Mouse (Mus musculus) cerebellum, postnatal 14 days (tissue): Measurements from ENCODE around the gene Rarres1.

Experiments
- DNase-seq, 2 experiments: peaks; one replicate each; pipeline ENCODE4 v3.0.0; 2021; ENCODE audit warnings: mixed read lengths in 2 of 2

Gene Rarres1

GRCm38 (mm10) chr3:67515274-67515801 is at the start of gene Rarres1:
TSS of gene Rarres1 (minus strand) at chr3:67515523.
- peak; percentile 26 to 30 for DNase-seq

- DNase-seq = peak; percentile 57 to 59
Measured at GRCm38 (mm10) chr3:67564731-67565357, 49.5 kb upstream of the Rarres1 start.

DNA sequence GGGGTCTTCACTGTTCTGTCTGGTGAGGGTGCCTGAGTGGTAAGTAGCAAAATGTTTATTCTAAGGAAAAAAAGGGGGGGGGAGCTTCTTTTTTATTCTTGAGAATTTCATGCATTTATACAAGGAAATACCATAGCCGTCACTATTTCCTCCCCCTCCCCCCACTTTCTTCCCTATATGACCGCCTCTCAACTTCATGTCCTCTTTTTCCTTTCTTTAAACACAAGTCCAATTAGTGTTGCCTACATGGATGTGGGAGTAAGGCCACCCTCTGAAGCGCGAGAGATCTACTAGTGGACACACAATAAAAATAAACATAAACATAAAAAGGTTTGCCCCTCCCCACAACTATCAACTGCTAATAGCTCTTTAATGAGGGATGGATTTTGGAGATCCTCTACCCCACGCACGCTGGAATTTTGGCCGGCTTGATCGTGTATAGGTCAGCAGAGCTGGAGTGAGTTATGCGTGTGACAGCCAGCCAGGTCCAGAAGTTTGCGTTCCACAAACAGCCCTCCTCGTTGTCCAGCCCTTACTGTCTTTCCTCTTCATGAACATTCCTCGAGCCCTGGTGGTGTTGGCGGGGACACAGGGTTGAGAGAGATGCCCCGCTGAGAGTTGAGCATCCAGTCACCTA is 42.5 kb upstream of the Rarres1 start:
- no peak for DNase-seq

GRCm38 (mm10) chr3:67557200-67557651 is 41.9 kb upstream of the Rarres1 start:
- DNase-seq = no peak

DNA sequence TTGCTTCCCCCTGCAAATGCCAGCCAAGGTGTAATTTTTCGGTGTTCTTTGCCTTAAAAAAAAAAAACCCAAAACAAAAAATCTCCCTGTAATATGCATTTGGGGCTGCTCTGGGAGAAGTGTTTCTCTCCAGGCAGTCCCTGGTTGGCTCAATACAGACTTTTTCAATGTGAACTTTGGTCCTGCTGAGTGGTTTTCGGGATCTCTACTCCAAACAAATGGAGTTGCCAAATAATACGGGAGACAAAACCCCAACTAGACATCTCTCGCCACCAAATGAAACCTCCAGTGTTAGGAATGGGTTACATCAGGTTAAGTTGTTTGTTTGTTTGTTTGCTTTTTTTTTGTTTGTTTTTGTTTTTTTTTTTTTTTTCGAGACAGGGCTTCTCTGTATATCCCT is 39.9 kb upstream of the Rarres1 start:
- DNase-seq = no peak

GRCm38 (mm10) chr3:67553927-67554448 is 38.7 kb upstream of the Rarres1 start:
- DNase-seq = no peak

DNA sequence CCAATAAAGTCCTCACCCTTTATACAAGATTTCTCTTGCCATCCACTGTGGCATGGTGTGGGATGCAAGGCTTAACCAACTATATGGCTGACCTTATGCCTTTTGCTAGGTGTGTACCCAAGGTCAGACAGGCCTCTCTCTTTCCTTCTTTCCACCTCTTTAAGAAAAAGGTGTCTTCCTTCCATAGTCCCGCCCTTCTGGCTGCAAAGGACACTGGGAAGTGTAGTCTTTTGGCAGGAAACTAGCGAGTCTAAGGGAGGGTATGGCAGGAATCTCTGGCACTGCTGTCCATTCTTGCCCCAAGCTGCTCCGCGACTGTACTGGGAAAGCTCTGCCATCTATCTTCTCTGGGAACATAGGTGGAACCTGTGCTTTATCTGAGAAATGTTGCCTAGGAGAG is 38.0 kb upstream of the Rarres1 start:
- peak; percentile 42 to 56 for DNase-seq

DNA sequence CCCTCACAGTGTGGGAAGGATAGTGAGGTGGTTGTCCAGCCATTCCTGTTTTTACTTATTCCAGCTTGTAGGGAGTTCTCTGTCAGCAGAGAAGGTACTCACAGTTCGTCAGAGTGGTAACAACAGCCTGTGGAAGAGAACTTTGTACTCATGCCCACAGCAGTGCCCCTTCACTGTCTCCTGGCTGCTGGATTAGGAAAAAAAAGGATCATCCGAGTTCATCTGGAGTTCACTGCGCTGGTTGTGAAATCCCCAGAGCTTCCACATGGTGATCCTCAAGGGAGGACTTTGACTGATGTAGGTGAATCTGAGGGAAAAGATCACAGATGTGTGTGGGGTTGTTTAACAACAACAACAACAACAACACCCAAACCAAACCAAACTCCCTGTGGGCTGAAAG is 35.9 kb upstream of the Rarres1 start:
- no peak for DNase-seq

GRCm38 (mm10) chr3:67543630-67544029 is 28.3 kb upstream of the Rarres1 start:
- DNase-seq = no peak

DNA sequence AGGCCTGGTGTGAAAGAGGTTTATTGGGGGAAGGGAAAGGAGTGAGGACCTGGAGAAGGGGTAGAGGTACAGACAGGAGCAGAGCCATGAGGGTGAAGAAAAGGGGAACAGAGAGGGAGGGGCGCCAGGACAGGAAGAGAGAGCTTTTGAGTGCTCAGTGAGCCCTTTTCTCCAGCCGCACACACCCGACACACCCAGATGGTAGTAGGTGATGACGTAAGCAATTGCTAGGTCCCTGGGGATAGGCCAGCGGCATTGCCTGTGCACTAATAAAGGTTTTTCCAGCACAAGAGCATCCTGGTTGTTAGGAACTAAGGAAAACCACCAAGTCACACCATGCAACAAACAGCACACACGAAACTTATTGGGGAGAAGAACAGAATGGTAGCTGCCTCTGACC is 9.4 kb upstream of the Rarres1 start:
- no peak for DNase-seq

DNA sequence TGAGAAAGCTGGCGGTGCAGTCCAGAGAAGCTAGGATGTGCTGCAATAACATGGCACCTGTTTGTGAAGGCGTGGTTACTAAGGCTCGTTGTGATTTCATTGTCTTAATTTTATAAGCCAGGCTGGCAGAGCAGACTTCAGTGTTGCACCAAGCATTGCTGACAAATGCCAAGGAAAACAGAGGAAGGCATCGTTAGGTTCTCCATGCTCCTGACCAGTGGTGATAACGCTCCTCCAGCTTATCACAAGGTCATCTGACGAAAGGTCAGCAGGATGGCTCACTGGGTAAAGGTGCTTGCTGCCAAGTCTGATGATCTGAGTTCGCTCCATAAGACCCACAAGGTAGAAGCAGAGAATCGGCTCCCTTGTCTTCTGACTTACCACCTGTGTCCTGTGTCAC is 7.4 kb upstream of the Rarres1 start:
- no peak for DNase-seq

DNA sequence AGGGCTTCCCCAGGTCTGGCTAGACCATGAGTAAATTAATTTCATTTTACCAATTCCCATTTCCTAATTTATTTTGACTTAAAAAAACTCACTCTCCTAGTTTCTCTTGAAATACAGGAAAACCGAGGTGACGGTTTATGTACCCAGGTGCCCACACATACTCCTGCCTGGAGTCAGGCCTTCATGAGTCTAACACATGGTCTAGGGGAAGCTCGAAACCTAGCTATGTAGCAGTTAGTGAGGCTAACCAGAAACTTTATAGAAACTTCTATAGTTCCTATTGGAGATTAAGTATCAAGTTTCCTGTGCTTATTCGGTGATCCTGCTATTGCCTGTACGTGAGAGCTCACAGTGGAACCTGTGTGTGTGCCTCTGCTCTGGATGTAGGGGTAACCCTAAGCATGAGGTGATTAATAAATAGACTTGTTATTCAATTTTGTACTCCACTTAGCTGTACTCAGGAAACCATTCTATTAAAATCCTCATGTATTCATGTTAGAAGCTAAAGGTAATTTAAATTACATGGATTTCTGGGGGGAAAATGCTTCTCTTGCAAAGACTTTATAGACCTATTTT is 5.3 kb upstream of the Rarres1 start:
- DNase-seq = no peak

DNA sequence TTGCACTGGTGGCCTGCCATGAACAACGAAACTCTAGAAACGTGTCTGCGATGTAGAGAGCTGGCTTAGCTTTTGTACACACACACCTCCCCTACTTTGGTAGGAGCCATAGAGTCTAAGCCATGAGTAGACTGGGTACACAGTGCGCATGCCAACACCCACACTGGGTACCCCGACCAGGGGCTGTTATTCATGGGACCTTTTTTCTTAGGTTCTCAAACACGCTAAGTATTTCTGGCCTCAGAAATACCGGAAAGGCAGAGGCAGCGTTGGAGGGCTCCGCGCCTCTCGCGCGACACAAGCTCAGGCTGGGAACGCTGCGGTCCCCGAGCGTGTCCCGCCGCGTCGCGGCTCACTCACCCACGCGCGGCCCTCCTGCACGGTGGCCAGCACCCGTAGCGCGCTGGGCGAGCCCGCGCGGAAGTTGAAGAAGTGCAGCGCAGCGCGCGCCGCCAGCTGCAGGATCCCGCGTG is 486 bp downstream of the Rarres1 start:
- no peak for DNase-seq

- peak; percentile 84 to 89 for DNase-seq
Measured at GRCm38 (mm10) chr3:67512807-67513206, 2.5 kb downstream of the Rarres1 start.

DNA sequence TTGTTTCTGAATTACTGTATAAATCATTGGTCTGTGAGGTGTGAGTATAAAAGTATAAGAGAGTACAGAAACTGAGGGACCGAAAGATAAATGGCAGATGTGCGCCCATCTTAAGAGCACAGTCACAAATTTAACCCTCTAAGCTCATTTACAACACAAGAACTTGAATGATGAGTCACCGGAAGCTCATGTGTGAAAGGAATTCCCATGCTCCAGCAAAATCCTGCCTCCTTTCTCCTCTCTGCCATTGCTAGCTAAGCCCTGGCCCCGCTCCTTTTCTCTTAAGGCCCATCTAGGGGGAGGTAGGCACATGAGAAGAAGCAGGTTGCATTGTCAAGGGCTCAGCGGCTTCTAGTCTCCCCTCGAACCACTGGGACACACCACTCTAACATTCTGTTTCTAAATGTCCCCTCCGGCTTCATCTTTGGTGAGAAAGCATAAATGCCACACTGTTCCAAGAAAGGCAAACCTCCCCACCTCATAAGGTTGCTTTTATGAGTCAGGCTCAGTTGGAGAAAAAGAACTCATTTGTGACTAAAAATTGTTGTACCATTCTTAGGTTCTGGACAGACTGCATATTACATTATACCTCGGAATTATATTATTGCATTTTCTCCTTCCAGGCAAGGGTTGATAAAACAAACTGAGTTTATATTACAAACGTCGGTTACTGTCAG is 7.0 kb downstream of the Rarres1 start:
- no peak for DNase-seq

DNA sequence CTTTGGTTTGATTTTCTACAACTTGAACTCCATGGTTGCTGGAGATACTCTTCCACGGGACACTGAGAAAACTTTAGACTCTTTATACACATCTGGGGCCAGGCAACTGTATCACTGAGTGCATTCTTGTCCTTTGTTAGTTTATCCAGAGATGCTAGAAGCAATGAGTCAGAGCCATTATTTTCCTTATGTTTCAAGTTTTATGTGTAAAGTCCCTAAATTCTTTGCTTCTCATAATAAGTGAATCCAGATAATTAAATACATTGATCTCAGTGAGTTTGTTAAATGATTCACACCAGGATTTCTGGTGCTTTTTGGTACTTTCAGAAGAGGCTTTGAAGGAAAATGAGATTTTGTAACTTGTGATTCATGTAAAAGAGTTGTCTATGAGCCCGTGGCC is 10.0 kb downstream of the Rarres1 start:
- no peak for DNase-seq

DNA sequence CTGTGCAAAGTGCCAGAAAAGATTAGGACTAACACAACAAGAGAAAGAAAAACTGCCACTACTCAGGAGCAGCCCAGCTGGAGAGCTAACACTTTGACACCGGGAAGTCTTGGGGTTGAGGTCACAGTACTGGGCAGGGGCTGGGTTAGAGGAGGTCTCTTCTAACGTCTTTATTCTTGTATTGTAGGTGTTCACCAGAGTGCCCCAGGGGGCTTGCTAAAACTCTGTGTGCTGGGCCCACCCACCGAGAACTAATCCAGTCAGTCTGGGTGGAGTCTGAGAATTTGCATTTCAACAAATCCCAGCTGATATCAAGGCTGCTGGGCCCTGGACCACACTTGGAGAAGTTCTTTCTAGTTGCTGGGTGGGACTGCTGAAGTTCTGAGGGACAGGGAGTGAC is 11.4 kb downstream of the Rarres1 start:
- no peak for DNase-seq

DNA sequence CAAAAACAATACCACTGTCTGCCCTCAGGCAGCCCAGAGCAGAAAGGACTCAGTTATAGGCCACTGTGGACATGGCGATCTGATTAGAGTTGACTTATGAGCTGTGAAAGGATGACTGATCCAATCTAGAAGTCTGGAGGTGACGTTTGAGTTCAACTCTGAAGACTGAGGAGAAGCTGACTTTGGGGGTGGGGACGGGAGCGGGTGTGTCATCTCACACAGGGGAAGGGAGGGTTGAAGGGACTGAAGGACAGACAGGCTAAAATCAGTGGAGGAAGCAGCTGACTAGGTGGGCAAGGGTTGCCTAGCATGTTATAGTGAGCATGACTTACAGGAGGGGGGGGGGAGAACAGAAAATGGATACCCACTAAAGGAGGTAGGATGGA is 15.9 kb downstream of the Rarres1 start:
- DNase-seq = no peak

GRCm38 (mm10) chr3:67498773-67499405 is 16.4 kb downstream of the Rarres1 start:
- DNase-seq = no peak

DNA sequence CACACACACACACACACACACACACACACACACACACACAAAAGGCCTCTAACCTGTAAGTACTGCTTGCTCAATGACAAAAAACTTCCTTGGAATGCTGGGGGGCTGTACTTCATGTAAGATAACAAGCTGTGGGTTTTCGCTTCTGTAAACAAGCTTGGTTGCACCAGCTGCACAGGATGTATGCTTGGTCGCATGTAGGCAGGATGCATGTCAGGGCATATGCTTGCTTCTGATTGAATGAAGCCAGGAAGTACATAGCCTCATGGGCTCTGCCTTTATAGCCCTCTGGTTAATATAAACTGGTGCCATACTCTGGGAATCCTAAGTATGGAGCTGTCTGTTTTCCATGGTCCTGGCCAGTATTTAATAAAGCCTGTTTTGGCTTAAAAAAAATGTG is 17.3 kb downstream of the Rarres1 start:
- no peak for DNase-seq

DNA sequence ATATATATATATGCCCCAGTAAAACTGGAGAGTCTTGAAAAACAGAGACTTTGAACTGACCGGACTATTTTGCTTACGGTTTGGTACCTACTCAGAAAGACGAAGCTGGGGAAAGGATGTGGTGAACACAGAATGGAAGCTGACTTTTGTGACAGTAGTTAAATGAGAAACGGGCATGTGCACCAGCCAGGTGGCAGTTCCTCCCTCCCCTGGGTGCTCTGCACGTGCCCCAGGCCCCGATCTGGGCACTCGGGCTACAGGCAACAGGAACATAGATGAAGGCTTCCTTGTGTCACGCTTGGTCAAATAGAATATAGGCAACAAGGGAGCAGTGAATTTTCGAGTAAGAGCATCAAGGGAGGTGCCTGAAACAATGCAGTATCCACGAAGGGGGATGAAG is 19.0 kb downstream of the Rarres1 start:
- no peak for DNase-seq

GRCm38 (mm10) chr3:67493132-67493531 is 22.2 kb downstream of the Rarres1 start:
- DNase-seq = no peak
